Mouse (Mus musculus) stomach, embryonic 14.5 days (tissue): ENCODE measurements around the gene Wnk2. TPM values are rescaled to one million over a fixed set of nuclear protein-coding genes. Genes with fewer than 3 reads are reported as not detected.

Experiments used
- ATAC-seq: fragments of 200-750 bp; cut with Nextera tagmentation; 2 replicates; pipeline ENCODE4 v1.8.0; 2017; ENCODE audit warnings: low read depth, moderate TSS enrichment; ENCODE audit not compliant: insufficient number of reproducible peaks, insufficient read depth, low FRiP score
- H3K27ac ChIP-seq: fragments of 300-500 bp; sonication (generic); 2 replicates; pipeline ENCODE4 v1.5.1; 2014; ENCODE audit warnings: mild to moderate bottlenecking, low read length, moderate library complexity, mixed read lengths
- H3K27me3 ChIP-seq: fragments of 300-500 bp; sonication (generic); 2 replicates; pipeline ENCODE4 v1.6.1; 2014; ENCODE audit warnings: low read length, control low read depth, mixed read lengths; ENCODE audit not compliant: control insufficient read depth, insufficient read depth
- H3K36me3 ChIP-seq: fragments of 300-500 bp; sonication (generic); 2 replicates; pipeline ENCODE4 v1.6.1; 2014; ENCODE audit warnings: mild to moderate bottlenecking, control low read depth, low read length, moderate library complexity, mixed read lengths; ENCODE audit not compliant: control insufficient read depth, insufficient read depth
- H3K4me1 ChIP-seq: fragments of 300-500 bp; sonication (generic); 2 replicates; pipeline ENCODE4 v1.6.1; 2014; ENCODE audit warnings: low read length, control low read depth, mixed read lengths; ENCODE audit not compliant: control insufficient read depth, insufficient read depth
- H3K4me2 ChIP-seq: fragments of 300-500 bp; sonication (generic); replicated peaks from 2 replicates; pipeline ENCODE4 v1.6.1; 2014; ENCODE audit warnings: low read depth, low read length, control low read depth
- H3K4me3 ChIP-seq: fragments of 300-500 bp; sonication (generic); 2 replicates; pipeline ENCODE4 v1.5.1; 2014; ENCODE audit warnings: low read depth, low read length, control low read depth
- H3K9ac ChIP-seq: fragments of 300-500 bp; sonication (generic); replicated peaks from 2 replicates; pipeline ENCODE4 v1.6.1; 2014; ENCODE audit warnings: low read depth, mild to moderate bottlenecking, control low read depth, low read length, moderate library complexity, mixed read lengths
- H3K9me3 ChIP-seq: fragments of 300-500 bp; sonication (generic); 2 replicates; pipeline ENCODE4 v1.6.1; 2016; ENCODE audit warnings: low read depth, low read length, control low read depth; ENCODE audit not compliant: control insufficient read depth
- WGBS: fragments of 180-500 bp; shearing (Covaris S2); extraction: QIAGEN DNeasy Blood & Tissue Kit; methylation state at CpG from one replicate; pipeline ENCODE4 v1.1.7; 2014; 5-methylcytosine and 5-hydroxymethylcytosine counted together
- polyA plus RNA-seq: library from polyadenylated mRNA; unstranded; fragments of >200 nt; fragmentation: Nextera tagmentation; extraction: Ambion mirVana; gene quantifications from 2 replicates; pipeline ENCODE4 v1.2.1, GENCODE M21; 2014

Wnk2 gene
- polyA plus RNA-seq, 1 experiment from 2014 or later = 4.4 TPM

GRCm38 (mm10) chr13:49171729-49172128 is 23.9 kb upstream of the Wnk2 start:
- ATAC-seq = no peak
- no peaks in the 10 kb centered on the region for H3K9me3 ChIP-seq
- no peaks in the 10 kb centered on the region for H3K27me3 ChIP-seq
- WGBS = 76% methylated on average over 1 of the region's 1 CpGs
- no peaks in the 10 kb centered on the region for H3K4me1 ChIP-seq
- H3K27ac ChIP-seq = no peak overlapping the region
- no peak overlapping the region for H3K9ac ChIP-seq
- H3K4me3 ChIP-seq = no peak overlapping the region
- no peaks in the 10 kb centered on the region for H3K36me3 ChIP-seq
- no peak overlapping the region for H3K4me2 ChIP-seq

GRCm38 (mm10) chr13:49170623-49171022 is 22.8 kb upstream of the Wnk2 start:
- Histone ChIP-seq H3K9me3 (no peaks in the 10 kb centered on the region), H3K9ac (no peak overlapping the region), H3K36me3 (no peaks in the 10 kb centered on the region), H3K27ac (no peak overlapping the region), H3K4me2 (no peak overlapping the region), H3K4me1 (no peaks in the 10 kb centered on the region), H3K4me3 (no peak overlapping the region), H3K27me3 (no peaks in the 10 kb centered on the region)
- WGBS = 87% methylated on average over 11 of the region's 11 CpGs
- ATAC-seq = no peak

- 16% methylated on average over 17 of the region's 17 CpGs for WGBS
- Histone ChIP-seq H3K4me2 (no peak overlapping the region), H3K9ac (no peak overlapping the region), H3K27me3 (no peaks in the 10 kb centered on the region), H3K4me1 (no peaks in the 10 kb centered on the region), H3K4me3 (no peak overlapping the region), H3K27ac (no peak overlapping the region), H3K36me3 (no peaks in the 10 kb centered on the region), H3K9me3 (no peaks in the 10 kb centered on the region)
- peak; percentile 80 for ATAC-seq
Observed at GRCm38 (mm10) chr13:49169448-49170207, 21.8 kb upstream of the Wnk2 start.

- no peaks in the 10 kb centered on the region for H3K9me3 ChIP-seq
- H3K4me2 ChIP-seq = no peak overlapping the region
- H3K4me1 ChIP-seq = no peaks in the 10 kb centered on the region
- WGBS = 57% methylated on average over 9 of the region's 9 CpGs
- H3K9ac ChIP-seq = no peak overlapping the region
- H3K4me3 ChIP-seq = no peak overlapping the region
- no peak for ATAC-seq
- no peak overlapping the region for H3K27ac ChIP-seq
- no peaks in the 10 kb centered on the region for H3K36me3 ChIP-seq
- H3K27me3 ChIP-seq = no peaks in the 10 kb centered on the region
Observed at GRCm38 (mm10) chr13:49167081-49167480, 19.3 kb upstream of the Wnk2 start.

- Histone ChIP-seq H3K27ac (no peak overlapping the region), H3K4me3 (no peak overlapping the region), H3K9ac (no peak overlapping the region), H3K27me3 (no peaks in the 10 kb centered on the region), H3K36me3 (no peaks in the 10 kb centered on the region), H3K4me1 (no peaks in the 10 kb centered on the region), H3K9me3 (no peaks in the 10 kb centered on the region), H3K4me2 (no peak overlapping the region)
- WGBS = 53% methylated on average over 7 of the region's 7 CpGs
- ATAC-seq = no peak
Observed at GRCm38 (mm10) chr13:49163645-49164044, 15.8 kb upstream of the Wnk2 start.

- no peaks in the 10 kb centered on the region for H3K36me3 ChIP-seq
- no peaks in the 10 kb centered on the region for H3K27me3 ChIP-seq
- H3K27ac ChIP-seq = no peak overlapping the region
- H3K4me1 ChIP-seq = no peaks in the 10 kb centered on the region
- 62% methylated on average over 4 of the region's 4 CpGs for WGBS
- no peak overlapping the region for H3K4me3 ChIP-seq
- no peak for ATAC-seq
- no peak overlapping the region for H3K4me2 ChIP-seq
- H3K9ac ChIP-seq = no peak overlapping the region
- H3K9me3 ChIP-seq = no peaks in the 10 kb centered on the region
Observed at GRCm38 (mm10) chr13:49162722-49163121, 14.9 kb upstream of the Wnk2 start.

GRCm38 (mm10) chr13:49161236-49161635 is 13.4 kb upstream of the Wnk2 start:
- H3K4me2 ChIP-seq = no peak overlapping the region
- ATAC-seq = no peak
- H3K9me3 ChIP-seq = 0 out of 2 replicates have a peak, but pooled peaks cover 4% of the 10 kb centered on the region
- H3K9ac ChIP-seq = no peak overlapping the region
- H3K36me3 ChIP-seq = no peaks in the 10 kb centered on the region
- WGBS = 64% methylated on average over 2 of the region's 2 CpGs
- no peak overlapping the region for H3K27ac ChIP-seq
- no peaks in the 10 kb centered on the region for H3K27me3 ChIP-seq
- no peaks in the 10 kb centered on the region for H3K4me1 ChIP-seq
- no peak overlapping the region for H3K4me3 ChIP-seq

GRCm38 (mm10) chr13:49158040-49158713 is 10.4 kb upstream of the Wnk2 start:
- H3K27ac ChIP-seq = no peak overlapping the region
- 73% methylated on average over 10 of the region's 10 CpGs for WGBS
- H3K4me3 ChIP-seq = no peak overlapping the region
- H3K9ac ChIP-seq = no peak overlapping the region
- ATAC-seq = no peak
- H3K4me1 ChIP-seq = no peaks in the 10 kb centered on the region
- H3K4me2 ChIP-seq = no peak overlapping the region
- no peaks in the 10 kb centered on the region for H3K36me3 ChIP-seq
- no peaks in the 10 kb centered on the region for H3K27me3 ChIP-seq
- 0 out of 2 replicates have a peak, but pooled peaks cover 4% of the 10 kb centered on the region for H3K9me3 ChIP-seq
